Mouse (Mus musculus): Measurements from ENCODE around the gene Tacr2. TPM values are rescaled to one million over a fixed set of nuclear protein-coding genes. Genes with fewer than 3 reads are reported as not detected.

Tacr2 gene
- total RNA-seq, 2 experiments from 2014 or later = not detected

GRCm38 (mm10) chr10:62238688-62239087, 13.6 kb upstream of the Tacr2 start:
- ATAC-seq (replicated peaks; ENCODE audit: poor library complexity) = peak; percentile 13; the same call in 1 of the 2 replicates

- ATAC-seq (replicated peaks; ENCODE audit: poor library complexity) = no peak
Observed at GRCm38 (mm10) chr10:62239270-62239669, 13.0 kb upstream of the Tacr2 start.

- no peak for ATAC-seq (replicated peaks; ENCODE audit: poor library complexity)
Observed at GRCm38 (mm10) chr10:62242358-62242757, 9.9 kb upstream of the Tacr2 start.

- peak; percentile 83 for ATAC-seq (replicated peaks; ENCODE audit: poor library complexity)
Observed at GRCm38 (mm10) chr10:62242896-62243295, 9.3 kb upstream of the Tacr2 start.

GRCm38 (mm10) chr10:62244067-62244466, 8.2 kb upstream of the Tacr2 start:
- no peak for ATAC-seq (replicated peaks; ENCODE audit: poor library complexity)

GRCm38 (mm10) chr10:62247156-62247555, 5.1 kb upstream of the Tacr2 start:
- ATAC-seq (replicated peaks; ENCODE audit: poor library complexity) = no peak

GRCm38 (mm10) chr10:62247815-62248214, 4.4 kb upstream of the Tacr2 start:
- ATAC-seq (replicated peaks; ENCODE audit: poor library complexity) = peak; percentile 56

GRCm38 (mm10) chr10:62252496-62253235, 428 bp downstream of the Tacr2 start:
- ATAC-seq (replicated peaks; ENCODE audit: poor library complexity) = no peak

- no peak for ATAC-seq (replicated peaks; ENCODE audit: poor library complexity)
Observed at GRCm38 (mm10) chr10:62258298-62258697, 6.1 kb downstream of the Tacr2 start.

GRCm38 (mm10) chr10:62261115-62261886, 9.1 kb downstream of the Tacr2 start:
- ATAC-seq (replicated peaks; ENCODE audit: poor library complexity) = peak; percentile 99

GRCm38 (mm10) chr10:62264299-62264698, 12.1 kb downstream of the Tacr2 start:
- ATAC-seq (replicated peaks; ENCODE audit: poor library complexity) = no peak

- ATAC-seq (replicated peaks; ENCODE audit: poor library complexity) = no peak
Observed at GRCm38 (mm10) chr10:62269278-62269677, 17.0 kb downstream of the Tacr2 start.

GRCm38 (mm10) chr10:62275235-62275634, 23.0 kb downstream of the Tacr2 start:
- peak; percentile 80 for ATAC-seq (replicated peaks; ENCODE audit: poor library complexity)

GRCm38 (mm10) chr10:62277499-62278293, 25.5 kb downstream of the Tacr2 start:
- ATAC-seq (replicated peaks; ENCODE audit: poor library complexity) = no peak

- ATAC-seq (replicated peaks; ENCODE audit: poor library complexity) = no peak
Observed at GRCm38 (mm10) chr10:62279066-62279465, 26.8 kb downstream of the Tacr2 start.

GRCm38 (mm10) chr10:62279671-62280070, 27.4 kb downstream of the Tacr2 start:
- ATAC-seq (replicated peaks; ENCODE audit: poor library complexity) = no peak

GRCm38 (mm10) chr10:62282782-62283181, 30.5 kb downstream of the Tacr2 start:
- ATAC-seq (replicated peaks; ENCODE audit: poor library complexity) = no peak; the same call in 1 of the 2 replicates

GRCm38 (mm10) chr10:62283206-62283792, 31.1 kb downstream of the Tacr2 start:
- ATAC-seq (replicated peaks; ENCODE audit: poor library complexity) = no peak

GRCm38 (mm10) chr10:62287460-62288124, 35.4 kb downstream of the Tacr2 start:
- peak; percentile 66 for ATAC-seq (replicated peaks; ENCODE audit: poor library complexity)

- peak; percentile 44 for ATAC-seq (replicated peaks; ENCODE audit: poor library complexity)
Observed at GRCm38 (mm10) chr10:62294112-62294511, 41.9 kb downstream of the Tacr2 start.
